Mouse (Mus musculus) limb, embryonic 13.5 days (tissue): ENCODE results near the gene Mrpl33. TPM values are rescaled to one million over a fixed set of nuclear protein-coding genes. Genes with fewer than 3 reads are reported as not detected.

Experiments
- ATAC-seq: fragments of 200-750 bp; cut with Nextera tagmentation; 2 replicates; pipeline ENCODE4 v1.8.0; 2017; ENCODE audit warnings: low read depth, moderate number of reproducible peaks, moderate TSS enrichment; ENCODE audit not compliant: low FRiP score
- H3K27ac ChIP-seq: fragments of 300-500 bp; sonication (generic); 2 replicates; pipeline ENCODE4 v1.5.1; 2015; ENCODE audit warnings: inconsistent platforms, mild to moderate bottlenecking, moderate library complexity
- H3K27me3 ChIP-seq: fragments of 300-500 bp; sonication (generic); 2 replicates; pipeline ENCODE4 v1.6.1; 2015; ENCODE audit warnings: mild to moderate bottlenecking, inconsistent platforms
- H3K36me3 ChIP-seq: fragments of 300-500 bp; sonication (generic); 2 replicates; pipeline ENCODE4 v1.6.1; 2015; ENCODE audit warnings: inconsistent platforms, mild to moderate bottlenecking, moderate library complexity
- H3K4me1 ChIP-seq: fragments of 300-500 bp; sonication (generic); 2 replicates; pipeline ENCODE4 v1.6.1; 2015; ENCODE audit warnings: inconsistent platforms
- H3K4me2 ChIP-seq: fragments of 300-500 bp; sonication (generic); replicated peaks from 2 replicates; pipeline ENCODE4 v1.6.1; 2015; ENCODE audit warnings: inconsistent platforms, mild to moderate bottlenecking, moderate library complexity
- H3K4me3 ChIP-seq: fragments of 300-500 bp; sonication (generic); 2 replicates; pipeline ENCODE4 v1.5.1; 2015; ENCODE audit warnings: moderate library complexity, mild to moderate bottlenecking, inconsistent platforms
- H3K9ac ChIP-seq: fragments of 300-500 bp; sonication (generic); 2 replicates; pipeline ENCODE4 v1.6.1; 2015; ENCODE audit warnings: mild to moderate bottlenecking, inconsistent platforms
- H3K9me3 ChIP-seq: fragments of 300-500 bp; sonication (generic); 2 replicates; pipeline ENCODE4 v1.6.1; 2016; ENCODE audit warnings: inconsistent platforms
- WGBS: fragments of 180-500 bp; shearing (Covaris S2); methylation state at CpG from one replicate; pipeline ENCODE4 v1.1.7; 2015; 5-methylcytosine and 5-hydroxymethylcytosine counted together
- polyA plus RNA-seq: library from polyadenylated mRNA; unstranded; fragments of >200 nt; fragmentation: Nextera tagmentation; extraction: Ambion mirVana; gene quantifications from 2 replicates; pipeline ENCODE4 v1.2.1, GENCODE M21; 2015

The Mrpl33 gene
- 259 and 285 TPM in 2 replicates for polyA plus RNA-seq

DNA sequence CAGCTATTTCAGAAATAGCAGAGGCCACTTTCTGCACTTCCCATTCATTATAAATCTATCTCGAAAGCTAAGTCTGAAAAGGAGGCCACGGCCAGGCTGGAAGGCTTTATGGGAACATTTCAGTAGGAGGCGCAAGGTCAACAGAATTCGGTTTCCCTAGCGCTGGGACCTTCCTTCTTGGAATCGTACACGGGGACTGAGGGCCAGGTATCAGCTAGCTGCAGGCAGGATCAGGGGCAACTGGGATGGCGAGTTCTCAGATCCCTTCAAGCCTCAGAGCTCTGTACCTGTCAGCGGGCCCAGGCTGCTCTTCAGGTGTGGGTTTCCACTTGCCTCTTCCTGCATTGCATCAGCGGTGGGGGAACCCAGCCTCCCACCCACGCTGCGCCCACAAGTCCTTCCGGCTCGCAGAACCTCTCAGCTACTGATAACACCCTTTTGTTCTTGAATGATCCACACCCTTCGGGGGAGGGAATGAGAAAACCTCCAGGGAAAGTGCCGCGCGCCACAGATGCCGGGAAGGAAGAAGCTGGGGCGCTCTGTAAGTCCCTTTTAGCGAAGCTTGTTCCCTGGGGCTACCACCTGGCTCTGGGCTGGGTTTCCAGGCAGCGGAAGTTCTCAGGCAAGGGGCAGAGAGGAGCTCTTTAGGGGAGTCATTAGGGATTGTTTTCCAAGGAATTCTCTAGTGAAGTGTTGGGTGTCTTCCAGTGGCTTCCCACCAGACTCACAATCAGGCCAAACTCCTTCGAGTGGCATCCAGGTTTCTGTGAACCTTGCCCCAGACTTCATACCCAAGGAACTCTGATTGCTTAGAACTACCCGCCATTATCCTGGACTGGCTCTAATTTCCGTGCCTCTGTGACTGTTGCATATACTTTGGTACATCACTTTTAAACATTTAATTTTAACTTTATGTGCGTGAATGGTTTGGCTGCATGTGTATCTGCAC, at the start of gene Mrpl33:
Gene Mrpl33, plus strand, starts transcription at position 455 of the 949 bp plus-strand sequence.
- ATAC-seq: no peak
- H3K27ac ChIP-seq: no peak within 1 kb of the TSS
- H3K36me3 ChIP-seq: no peaks in the 10 kb centered on the region
- WGBS: 6% methylated on average over 26 of the region's 26 CpGs
- no peaks in the 10 kb centered on the region for H3K9me3 ChIP-seq
- peak within 1 kb of the TSS; percentile 41 for H3K4me3 ChIP-seq
- 0 out of 2 replicates have a peak, but pooled peaks cover 2% of the 10 kb centered on the region for H3K27me3 ChIP-seq
- H3K4me2 ChIP-seq: peak within 1 kb of the TSS; percentile 68
- H3K4me1 ChIP-seq: peaks cover 18% of the 10 kb centered on the region
- H3K9ac ChIP-seq: peak within 1 kb of the TSS; percentile 66

DNA sequence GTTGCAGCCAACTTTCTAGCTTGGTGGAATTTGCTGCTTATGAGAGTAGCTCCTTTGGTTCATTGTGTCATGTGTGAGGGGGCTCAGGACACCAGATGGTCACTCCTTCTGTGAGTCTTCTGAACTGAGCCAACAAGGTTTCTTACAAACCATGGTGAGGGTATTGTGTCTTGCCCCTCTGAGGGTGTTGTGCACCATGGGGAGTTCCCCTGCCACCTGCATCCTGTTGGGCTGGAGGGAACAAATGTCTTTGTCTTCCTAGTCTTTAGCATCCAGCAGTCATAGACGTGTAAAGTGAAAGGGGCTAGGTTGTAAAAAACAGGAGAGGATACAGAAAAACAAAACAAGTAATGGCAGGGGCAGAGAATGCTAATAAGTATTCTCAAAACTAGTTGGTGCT, 37.3 kb upstream of the Mrpl33 start:
- no peak for ATAC-seq
- Histone ChIP-seq H3K36me3 (peaks cover 61% of the 10 kb centered on the region), H3K9ac (no peak overlapping the region), H3K27ac (no peak overlapping the region), H3K4me1 (peaks cover 3% of the 10 kb centered on the region; the same call in 1 of the 2 replicates), H3K4me3 (no peak overlapping the region), H3K9me3 (no peaks in the 10 kb centered on the region), H3K4me2 (no peak overlapping the region), H3K27me3 (no peaks in the 10 kb centered on the region)
- 54% methylated on average over 1 of the region's 1 CpGs for WGBS

DNA sequence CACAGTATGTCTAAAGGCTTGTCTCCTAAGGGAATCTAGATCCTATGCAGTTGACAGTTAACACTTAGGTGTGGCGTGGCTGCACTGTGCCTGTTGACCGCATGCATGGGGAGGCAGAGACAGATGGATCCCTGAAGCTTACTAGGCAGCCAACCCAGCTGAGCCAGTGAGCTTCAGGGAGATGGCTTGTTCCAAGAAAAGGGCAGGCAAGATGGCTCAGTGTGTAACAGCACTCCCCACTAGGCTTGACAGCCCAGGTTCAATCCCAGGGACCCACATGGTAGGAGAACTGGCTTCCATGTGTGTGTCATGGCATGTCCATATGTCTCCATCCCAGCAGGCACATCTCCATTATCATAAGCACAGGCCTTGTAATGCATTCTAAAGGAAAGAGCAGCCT, 36.4 kb upstream of the Mrpl33 start:
- 86% methylated on average over 2 of the region's 2 CpGs for WGBS
- no peak for ATAC-seq
- Histone ChIP-seq H3K27me3 (no peaks in the 10 kb centered on the region), H3K4me2 (no peak overlapping the region), H3K4me3 (no peak overlapping the region), H3K9me3 (no peaks in the 10 kb centered on the region), H3K36me3 (peaks cover 57% of the 10 kb centered on the region), H3K27ac (no peak overlapping the region), H3K4me1 (peaks cover 3% of the 10 kb centered on the region; the same call in 1 of the 2 replicates), H3K9ac (no peak overlapping the region)

DNA sequence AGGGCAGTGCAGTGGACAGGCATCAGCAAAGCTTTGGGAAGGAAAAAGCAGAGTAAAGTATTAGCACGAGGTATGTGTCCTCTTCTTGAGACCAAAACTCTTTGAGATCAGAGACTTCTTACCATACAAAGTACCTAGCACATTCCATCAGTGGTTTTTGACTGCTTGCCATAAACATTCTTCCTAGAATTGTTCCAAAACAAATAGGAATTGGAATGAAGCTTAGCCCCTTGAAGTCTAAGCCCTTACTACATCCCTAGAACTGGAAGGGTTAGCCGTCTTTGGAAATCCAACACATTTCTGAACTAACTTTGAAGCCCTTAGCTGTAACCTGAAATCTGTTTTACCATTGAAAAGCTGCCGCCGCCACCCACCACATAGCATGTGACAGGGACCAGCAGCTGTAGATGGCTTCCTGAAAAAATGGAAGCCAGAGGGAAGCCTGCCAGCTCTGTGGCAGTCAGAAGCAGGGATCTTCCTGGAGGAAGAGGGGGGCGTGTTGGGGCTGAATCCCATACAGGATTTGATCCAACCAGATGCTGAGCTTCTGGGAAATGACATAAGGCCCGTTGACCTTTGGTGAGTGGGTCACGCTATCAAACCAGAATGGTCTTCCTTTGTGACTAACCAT, 34.6 kb upstream of the Mrpl33 start:
- H3K4me2 ChIP-seq: no peak overlapping the region
- no peak overlapping the region for H3K4me3 ChIP-seq
- peaks cover 3% of the 10 kb centered on the region; the same call in 1 of the 2 replicates for H3K4me1 ChIP-seq
- WGBS: 85% methylated on average over 7 of the region's 7 CpGs
- no peak overlapping the region for H3K9ac ChIP-seq
- H3K27me3 ChIP-seq: no peaks in the 10 kb centered on the region
- H3K36me3 ChIP-seq: peaks cover 44% of the 10 kb centered on the region
- H3K27ac ChIP-seq: no peak overlapping the region
- H3K9me3 ChIP-seq: no peaks in the 10 kb centered on the region
- no peak for ATAC-seq

DNA sequence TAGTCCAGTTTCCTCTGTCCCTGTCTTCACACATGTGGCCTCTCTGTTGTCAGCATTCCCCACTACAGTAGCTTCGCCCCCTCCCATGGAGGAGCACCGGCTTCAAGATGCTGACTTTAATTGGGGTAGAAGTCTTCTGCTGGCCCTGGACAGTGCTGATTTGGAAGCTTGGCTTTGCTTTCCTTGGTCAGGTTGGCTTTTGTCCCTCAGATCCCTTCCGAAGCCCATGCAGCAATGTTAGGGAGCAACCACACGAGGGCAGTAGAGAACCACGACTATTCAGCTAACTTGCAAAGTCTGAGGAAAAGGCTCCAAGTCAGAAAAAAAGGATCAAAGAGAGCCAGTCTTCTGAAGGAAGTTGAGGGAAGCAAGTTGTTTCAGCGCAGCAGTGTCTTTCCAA, 33.2 kb upstream of the Mrpl33 start:
- peak overlapping the region; percentile 34; the same call in 1 of the 2 replicates for H3K4me2 ChIP-seq
- H3K4me1 ChIP-seq: peaks cover 3% of the 10 kb centered on the region; the same call in 1 of the 2 replicates
- H3K4me3 ChIP-seq: no peak overlapping the region
- no peaks in the 10 kb centered on the region for H3K27me3 ChIP-seq
- H3K27ac ChIP-seq: no peak overlapping the region
- WGBS: 11% methylated on average over 6 of the region's 6 CpGs
- no peaks in the 10 kb centered on the region for H3K9me3 ChIP-seq
- no peak overlapping the region; the same call in 1 of the 2 replicates for H3K9ac ChIP-seq
- peak; percentile 61; the same call in 1 of the 2 replicates for ATAC-seq
- peaks cover 36% of the 10 kb centered on the region for H3K36me3 ChIP-seq

DNA sequence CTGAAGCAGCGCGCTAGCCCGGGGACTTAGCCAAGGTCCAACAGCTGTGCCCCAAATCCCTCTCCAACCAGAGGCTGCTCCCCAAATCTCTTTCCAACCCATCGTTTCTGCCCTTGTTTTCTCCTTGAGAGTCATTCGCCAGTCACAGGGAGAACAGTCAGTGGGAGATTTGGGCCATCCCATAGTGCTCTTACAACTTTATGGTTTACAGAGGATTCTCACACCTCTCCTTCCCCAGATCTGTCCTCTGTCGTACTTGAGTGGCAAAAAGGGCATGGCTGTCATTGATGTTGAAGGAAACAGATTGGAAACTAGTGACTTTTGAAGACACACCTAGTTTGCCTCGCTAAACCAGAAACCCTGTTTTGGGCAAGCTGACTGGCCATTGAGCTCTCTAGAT, 32.8 kb upstream of the Mrpl33 start:
- H3K4me2 ChIP-seq: peak overlapping the region; percentile 34; the same call in 1 of the 2 replicates
- H3K27ac ChIP-seq: no peak overlapping the region
- no peak overlapping the region for H3K4me3 ChIP-seq
- no peak for ATAC-seq
- peaks cover 36% of the 10 kb centered on the region for H3K36me3 ChIP-seq
- WGBS: 28% methylated on average over 7 of the region's 7 CpGs
- H3K27me3 ChIP-seq: no peaks in the 10 kb centered on the region
- no peaks in the 10 kb centered on the region for H3K9me3 ChIP-seq
- peak overlapping the region; percentile 35; the same call in 1 of the 2 replicates for H3K9ac ChIP-seq
- peaks cover 3% of the 10 kb centered on the region; the same call in 1 of the 2 replicates for H3K4me1 ChIP-seq

DNA sequence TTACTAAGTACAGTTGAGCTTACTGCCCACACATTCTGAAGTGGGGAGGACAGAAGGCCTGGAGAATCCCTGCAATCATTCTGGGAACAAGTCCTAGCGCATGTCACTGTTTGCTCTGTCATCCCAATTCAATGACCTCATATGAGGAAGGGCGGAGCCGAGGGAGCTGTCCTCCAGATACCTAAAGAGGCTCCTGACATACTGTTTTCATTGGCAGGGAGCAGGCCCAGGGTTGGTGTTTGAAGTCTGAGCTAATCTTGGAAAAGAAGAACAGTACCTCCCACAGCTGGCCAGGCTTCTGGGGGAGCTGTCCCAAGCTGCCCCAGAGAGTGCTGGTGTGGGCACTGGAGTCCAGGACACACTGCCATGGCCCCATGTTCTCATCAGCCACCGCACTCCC, 31.8 kb upstream of the Mrpl33 start:
- H3K27ac ChIP-seq: no peak overlapping the region
- H3K9ac ChIP-seq: no peak overlapping the region; the same call in 1 of the 2 replicates
- ATAC-seq: no peak
- H3K27me3 ChIP-seq: no peaks in the 10 kb centered on the region
- H3K4me1 ChIP-seq: peaks cover 3% of the 10 kb centered on the region; the same call in 1 of the 2 replicates
- no peak overlapping the region for H3K4me2 ChIP-seq
- H3K36me3 ChIP-seq: peaks cover 25% of the 10 kb centered on the region
- no peaks in the 10 kb centered on the region for H3K9me3 ChIP-seq
- WGBS: 83% methylated on average over 4 of the region's 4 CpGs
- H3K4me3 ChIP-seq: no peak overlapping the region

DNA sequence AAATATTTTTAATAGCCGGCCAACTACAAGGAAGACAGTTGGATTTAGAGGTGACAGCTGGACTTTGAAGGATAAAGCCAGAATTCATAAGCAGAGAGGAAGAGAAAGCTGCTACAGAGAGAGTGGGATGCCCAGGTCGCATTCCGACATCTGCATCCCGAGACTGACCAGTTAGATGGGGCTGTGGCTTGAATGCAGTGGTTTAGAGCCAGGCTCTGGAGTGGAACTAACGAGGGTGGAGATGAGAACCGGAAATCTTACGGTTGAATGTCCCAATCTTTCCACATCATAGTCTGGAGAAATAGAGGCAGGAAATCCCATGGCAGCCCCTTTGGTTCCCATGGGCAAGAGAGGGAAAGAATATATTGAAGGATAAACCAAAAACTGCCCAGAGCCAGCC, 30.7 kb upstream of the Mrpl33 start:
- ATAC-seq: no peak
- Histone ChIP-seq H3K4me3 (no peak overlapping the region), H3K27me3 (no peaks in the 10 kb centered on the region), H3K27ac (no peak overlapping the region), H3K36me3 (peaks cover 17% of the 10 kb centered on the region), H3K9me3 (no peaks in the 10 kb centered on the region), H3K4me2 (no peak overlapping the region), H3K9ac (no peak overlapping the region), H3K4me1 (peaks cover 10% of the 10 kb centered on the region)
- WGBS: 88% methylated on average over 7 of the region's 7 CpGs

DNA sequence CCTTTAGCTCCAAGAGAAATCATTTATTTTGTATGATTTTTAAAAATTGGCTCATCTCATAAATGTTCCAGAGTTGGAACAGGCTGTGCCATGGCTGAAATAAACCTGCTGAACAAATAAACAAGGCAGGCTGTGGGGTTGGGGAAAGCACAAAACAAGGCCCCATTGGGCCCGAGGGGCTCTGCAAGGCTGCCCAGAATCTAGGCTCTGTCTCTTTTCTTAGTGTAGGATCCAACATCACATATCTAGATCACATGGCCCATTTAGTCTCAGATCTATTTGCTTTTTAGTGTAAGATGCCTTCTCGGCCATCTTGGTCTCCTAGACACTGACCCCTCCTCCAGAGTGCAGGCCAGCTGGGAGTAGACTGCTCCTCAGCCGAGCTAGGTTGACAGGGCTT, 30.3 kb upstream of the Mrpl33 start:
- no peak overlapping the region for H3K4me3 ChIP-seq
- WGBS: 67% methylated on average over 3 of the region's 3 CpGs
- no peak for ATAC-seq

DNA sequence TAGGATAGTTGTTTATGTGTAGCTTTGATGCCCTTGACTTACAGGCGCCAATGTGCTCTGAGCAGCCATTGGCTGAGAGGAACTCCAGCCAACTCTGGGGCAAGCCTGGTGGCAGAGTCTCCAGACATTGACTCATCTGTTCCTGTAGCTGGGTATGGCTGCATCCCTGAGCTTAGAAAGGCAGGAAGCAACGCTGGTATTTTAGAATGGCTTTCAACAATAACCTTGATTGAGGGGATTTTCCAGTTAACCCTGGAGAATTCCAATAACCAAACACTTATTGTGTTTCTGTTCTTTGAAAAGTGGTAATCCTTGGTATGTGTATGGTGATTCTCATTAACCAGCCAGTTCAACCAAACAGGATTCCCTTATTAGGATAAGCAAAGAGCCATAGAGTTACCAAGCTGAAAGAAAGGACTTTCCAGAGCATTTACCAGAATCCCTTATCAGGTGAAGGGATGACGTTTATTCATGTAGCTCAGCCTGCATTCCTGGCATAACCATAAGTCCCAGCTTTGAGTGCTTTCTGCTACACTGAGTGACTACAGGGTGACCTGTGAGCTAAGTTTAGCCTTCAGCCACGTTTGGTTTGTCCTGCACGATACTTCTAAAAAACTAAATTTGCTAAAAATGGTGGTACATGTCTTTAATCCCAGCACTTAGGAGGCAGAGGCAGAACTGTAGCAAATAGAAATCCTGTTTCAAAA, 28.6 kb upstream of the Mrpl33 start:
- no peak overlapping the region for H3K9ac ChIP-seq
- no peak overlapping the region for H3K27ac ChIP-seq
- H3K4me2 ChIP-seq: no peak overlapping the region
- H3K4me3 ChIP-seq: no peak overlapping the region
- no peaks in the 10 kb centered on the region for H3K27me3 ChIP-seq
- peaks cover 6% of the 10 kb centered on the region; the same call in 1 of the 2 replicates for H3K36me3 ChIP-seq
- no peaks in the 10 kb centered on the region for H3K9me3 ChIP-seq
- WGBS: 75% methylated on average over 5 of the region's 5 CpGs
- ATAC-seq: no peak
- peaks cover 16% of the 10 kb centered on the region for H3K4me1 ChIP-seq

More for the DNA sequence above, 30.3 kb upstream of the Mrpl33 start:
- no peak overlapping the region for H3K27ac ChIP-seq
- H3K36me3 ChIP-seq: peaks cover 16% of the 10 kb centered on the region
- H3K9me3 ChIP-seq: no peaks in the 10 kb centered on the region
- no peak overlapping the region for H3K9ac ChIP-seq
- peaks cover 14% of the 10 kb centered on the region for H3K4me1 ChIP-seq
- H3K4me2 ChIP-seq: no peak overlapping the region
- H3K27me3 ChIP-seq: no peaks in the 10 kb centered on the region

DNA sequence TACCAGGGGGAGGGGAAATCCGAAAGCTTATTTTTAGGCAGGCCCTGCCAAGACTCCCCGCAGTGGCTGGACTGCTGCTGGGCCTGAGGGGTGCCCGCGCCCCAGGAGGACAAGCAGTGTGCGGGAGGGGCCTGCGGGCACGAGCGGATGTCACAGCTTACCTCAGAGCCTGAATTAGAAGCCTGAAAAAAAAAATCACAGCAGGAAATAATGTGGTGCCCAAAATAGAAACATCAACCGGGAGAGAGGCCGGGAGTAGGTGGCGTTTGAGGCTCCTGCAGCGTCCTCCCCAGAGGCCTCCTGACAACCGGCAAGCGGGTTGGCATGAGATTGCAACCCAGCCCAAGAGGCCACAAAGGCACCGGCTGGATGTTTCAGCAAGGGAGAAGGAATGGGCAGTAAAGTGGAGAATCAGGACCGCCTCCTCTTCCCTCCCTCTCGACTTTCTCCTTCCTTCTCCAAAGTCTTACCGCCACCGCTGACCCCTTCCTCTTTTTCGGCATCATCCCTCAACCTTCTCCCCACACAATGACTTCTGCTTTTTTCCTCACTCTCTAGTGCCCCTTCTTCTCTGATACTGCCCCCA, 25.6 kb upstream of the Mrpl33 start:
- no peaks in the 10 kb centered on the region for H3K9me3 ChIP-seq
- H3K27me3 ChIP-seq: no peaks in the 10 kb centered on the region
- ATAC-seq: no peak
- H3K4me2 ChIP-seq: peak overlapping the region; percentile 52
- 0 out of 2 replicates have a peak overlapping the region, but pooled peaks have one; percentile 10 for H3K27ac ChIP-seq
- 0 out of 2 replicates have a peak overlapping the region, but pooled peaks have one; percentile 7 for H3K4me3 ChIP-seq
- no peaks in the 10 kb centered on the region; the same call in 1 of the 2 replicates for H3K36me3 ChIP-seq
- H3K9ac ChIP-seq: peak overlapping the region; percentile 50
- 20% methylated on average over 20 of the region's 20 CpGs for WGBS
- peaks cover 13% of the 10 kb centered on the region for H3K4me1 ChIP-seq
